Mouse (Mus musculus) liver, adult 2 months (tissue): Measurements from ENCODE around the gene Apex1.

Experiments
- CTCF ChIP-seq: fragments of 200-500 bp; IDR thresholded peaks from 2 replicates; pipeline ENCODE4 v1.5.1; 2011; ENCODE audit warnings: low read depth, low read length, control low read depth
- POLR2A ChIP-seq: fragments of 200-500 bp; IDR thresholded peaks from 2 replicates; pipeline ENCODE4 v1.6.1; 2011; ENCODE audit warnings: low read length, control low read depth; ENCODE audit not compliant: insufficient read depth; ENCODE audit errors: extremely low read depth

- no peak for TF ChIP-seq POLR2A
- TF ChIP-seq CTCF, result no peak
Measured at GRCm38 (mm10) chr14:50930377-50930753, 5.6 kb downstream of the Apex1 start.
